Mouse (Mus musculus) urinary bladder, adult 2 months (tissue): Measurements from ENCODE around the gene Pheta2. TPM values are rescaled to one million over a fixed set of nuclear protein-coding genes. Genes with fewer than 3 reads are reported as not detected.
A peak's percentile ranks its signal among the peaks of the same experiment; 100 is the strongest.

Experiments used
- DNase-seq: peaks from one replicate; pipeline ENCODE4 v3.0.0; 2022; ENCODE audit warnings: low spot score
- polyA plus RNA-seq: library from polyadenylated mRNA; depleted of rRNA; stranded (reverse); fragments of >200 nt; gene quantifications from 2 replicates; pipeline ENCODE4 v1.2.3, GENCODE M21; 2012; rRNA removed

Pheta2 gene
- 3.9 and 4.8 TPM in 2 replicates for polyA plus RNA-seq

DNA sequence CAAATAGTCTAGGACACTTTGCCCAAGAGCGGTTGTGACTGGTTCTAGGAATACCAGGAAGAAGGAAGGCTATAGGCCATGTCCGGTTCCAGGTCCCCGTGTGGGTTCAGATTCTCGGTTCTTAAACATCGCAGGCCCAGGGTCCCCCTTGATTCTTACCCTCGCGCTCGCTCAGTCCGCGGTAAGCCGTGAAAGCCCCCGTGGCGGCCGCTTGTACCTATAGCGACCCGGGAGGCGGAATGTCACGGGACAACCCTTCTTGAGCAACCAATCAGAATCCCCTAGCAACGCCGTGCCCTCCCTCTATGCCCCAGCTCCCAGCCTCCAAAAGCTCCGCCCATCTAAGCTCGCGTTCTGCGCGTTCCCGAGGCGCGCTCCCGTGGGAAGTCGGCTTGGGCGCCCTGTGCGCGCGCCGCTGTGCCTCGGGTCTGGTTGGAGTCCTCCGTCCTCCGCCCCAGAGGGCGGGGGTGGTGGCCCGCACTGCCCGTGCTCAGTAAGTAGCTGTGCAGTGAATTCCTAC is at the start of gene Pheta2, which contains the start of the genes Naga and Smdt1:
Gene Pheta2 (plus strand): TSS at position 350 of the 520 bp plus-strand sequence.
Gene Naga (minus strand): TSS at position 333 of the 520 bp plus-strand sequence.
Gene Smdt1 (plus strand): TSS at position 367 of the 520 bp plus-strand sequence.
- DNase-seq: peak; percentile 88

DNA sequence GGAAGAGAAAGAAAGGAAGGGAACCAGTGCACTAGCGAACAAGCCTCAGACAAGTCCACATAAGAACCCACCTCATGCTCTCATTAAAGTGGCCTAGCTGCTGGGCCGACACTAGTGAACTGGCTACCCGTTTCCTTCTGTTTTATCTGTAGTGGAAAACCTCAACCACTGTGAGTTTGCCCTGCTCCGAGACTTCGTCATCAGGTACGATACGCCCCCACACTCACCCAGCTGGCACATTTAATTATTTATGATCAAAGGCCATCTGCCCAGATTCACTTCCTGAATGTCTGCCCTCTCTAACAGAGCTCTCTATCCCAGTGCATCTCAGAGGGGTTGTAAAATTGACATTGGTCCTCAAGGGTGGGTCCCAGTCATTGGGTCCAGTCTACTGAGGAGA is 48.5 kb upstream of the Pheta2 start:
- no peak for DNase-seq

DNA sequence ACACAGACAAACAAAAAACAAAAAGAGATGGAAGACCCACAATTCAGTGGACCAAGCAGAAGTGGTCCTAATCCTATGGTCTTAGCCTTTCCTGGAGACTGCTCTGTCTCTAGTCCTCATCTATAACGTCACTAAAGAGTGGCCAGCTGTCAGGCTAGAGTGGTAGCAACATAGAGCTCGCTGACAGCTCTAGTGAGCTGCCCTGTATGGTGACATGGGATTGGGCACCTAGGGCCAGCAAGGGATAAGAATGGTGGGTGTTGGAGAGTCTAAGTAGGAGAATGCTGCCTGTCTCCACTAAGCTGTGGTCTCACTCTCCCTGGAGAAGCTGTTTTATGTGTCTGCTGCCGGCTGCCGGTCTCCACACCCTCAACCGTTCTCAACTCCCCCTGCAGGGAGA is 45.9 kb upstream of the Pheta2 start:
- DNase-seq: no peak

DNA sequence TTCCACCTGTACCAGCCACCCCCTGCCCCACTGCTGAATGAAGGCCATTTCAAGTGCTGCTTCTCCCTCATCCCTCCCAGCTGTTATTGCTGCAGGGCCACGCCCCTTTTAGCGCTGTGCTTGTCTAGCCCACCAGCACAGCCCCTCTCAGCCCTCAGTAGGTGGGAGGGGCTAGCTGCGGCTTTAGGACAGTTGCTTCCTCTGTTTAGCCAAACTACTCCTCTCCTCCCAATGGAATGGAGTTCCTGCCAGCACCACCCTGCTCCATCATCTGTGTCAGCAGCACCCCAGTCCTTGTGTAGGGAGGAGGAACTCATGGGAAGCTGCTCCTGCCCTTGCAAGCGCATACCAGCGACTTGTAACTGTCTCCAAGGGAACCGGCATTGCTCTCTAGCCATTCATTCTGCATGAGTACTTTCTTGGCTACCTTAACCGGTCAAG is 45.5 kb upstream of the Pheta2 start:
- DNase-seq: no peak

DNA sequence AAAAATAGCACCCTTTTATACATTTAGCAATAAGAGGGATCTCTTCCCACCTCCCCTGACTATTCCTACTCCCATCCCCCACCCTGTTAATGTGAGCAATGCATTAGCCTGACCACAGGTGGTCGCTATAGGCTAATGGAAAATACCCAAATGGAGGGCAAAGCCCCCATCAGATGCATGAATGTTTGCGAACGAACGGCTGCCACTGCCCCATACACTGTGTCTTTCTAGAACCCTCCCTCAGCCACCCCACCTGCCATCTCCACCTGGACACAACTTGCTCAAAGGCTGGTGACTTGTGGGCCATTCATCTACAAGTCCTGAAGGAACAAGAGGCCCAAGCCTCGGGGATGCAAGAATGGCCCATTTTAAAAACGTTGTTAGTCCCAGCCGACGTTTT is 44.7 kb upstream of the Pheta2 start:
- DNase-seq: no peak

DNA sequence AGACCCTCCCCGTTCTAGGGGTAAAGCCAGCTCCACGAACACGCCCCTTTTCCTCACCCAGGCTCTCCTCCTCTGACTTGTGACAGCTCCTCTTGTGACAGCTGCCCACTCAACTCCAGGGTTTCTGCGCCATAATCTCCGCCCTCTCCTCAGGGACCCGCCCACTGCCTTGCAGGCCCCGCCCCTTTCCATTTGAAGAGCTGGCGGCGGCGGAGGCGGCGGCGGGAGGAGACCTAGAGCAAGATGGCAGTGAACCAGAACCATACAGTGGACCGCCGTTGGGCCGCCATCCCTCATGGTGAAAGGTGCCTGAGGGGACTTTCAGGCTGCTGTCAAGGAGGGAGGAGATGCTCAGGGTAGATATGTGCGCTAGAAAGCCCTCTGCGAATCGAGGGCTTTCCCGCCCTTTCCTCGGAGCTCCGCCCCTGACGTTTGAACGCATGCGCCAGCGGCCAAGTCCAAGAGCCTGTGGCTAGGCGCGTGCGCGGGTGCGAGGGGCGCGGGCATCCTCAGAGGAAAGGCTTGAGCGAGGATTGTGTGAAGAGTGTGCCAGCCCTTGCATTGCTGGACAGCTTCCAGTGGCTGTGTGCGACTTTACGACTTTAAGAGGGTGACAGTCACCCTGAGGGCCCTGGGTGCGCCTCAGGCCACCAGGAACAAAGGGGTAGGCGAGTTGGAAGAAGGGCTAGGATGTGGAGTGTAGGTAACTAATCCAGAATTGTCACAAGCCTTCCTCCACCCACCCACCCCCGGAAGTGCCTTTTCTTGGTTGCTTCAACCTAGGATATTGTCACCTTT is 39.8 kb upstream of the Pheta2 start, which contains the start of gene Wbp2nl:
Gene Wbp2nl (plus strand): TSS at position 191 of the 798 bp plus-strand sequence.
- DNase-seq: no peak

DNA sequence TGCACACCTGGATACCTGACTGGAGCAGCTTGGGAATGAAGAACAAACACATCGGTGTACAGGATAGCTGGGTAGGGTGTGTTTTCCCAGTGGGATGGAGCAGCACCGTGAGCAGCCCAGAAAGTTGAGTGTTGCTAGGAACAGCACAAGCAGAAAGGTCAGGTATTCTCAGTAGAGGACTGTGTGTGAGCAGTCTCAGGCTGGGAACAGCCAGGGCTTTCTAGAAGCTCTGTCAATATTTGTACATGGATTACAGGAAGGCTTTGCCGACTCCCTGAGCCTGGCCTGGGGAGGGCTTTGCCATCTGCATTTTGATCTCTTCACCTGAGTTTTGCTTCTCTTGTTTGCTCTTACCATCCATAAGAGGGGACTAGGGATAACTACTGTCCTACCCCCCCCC is 31.6 kb upstream of the Pheta2 start:
- DNase-seq: no peak

DNA sequence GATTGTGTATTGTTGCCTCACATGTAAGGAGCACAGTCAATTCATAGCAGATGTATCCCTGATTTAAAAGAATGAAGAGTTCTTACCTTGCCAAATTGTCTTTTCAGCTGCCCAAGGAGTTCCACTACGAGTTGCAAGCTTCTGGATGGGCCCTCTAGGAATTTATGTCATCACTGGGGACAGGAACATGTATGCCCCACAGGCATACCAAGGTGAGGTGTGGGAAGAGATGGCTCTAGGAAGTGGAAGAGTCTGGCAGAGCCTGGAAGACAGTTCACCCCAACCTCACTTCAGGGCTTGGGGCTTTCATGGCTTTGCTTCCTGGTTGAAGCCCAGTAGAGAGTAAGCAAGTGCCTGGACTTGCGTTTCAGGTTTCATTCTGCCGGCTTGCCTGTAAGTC is 30.3 kb upstream of the Pheta2 start:
- no peak for DNase-seq

DNA sequence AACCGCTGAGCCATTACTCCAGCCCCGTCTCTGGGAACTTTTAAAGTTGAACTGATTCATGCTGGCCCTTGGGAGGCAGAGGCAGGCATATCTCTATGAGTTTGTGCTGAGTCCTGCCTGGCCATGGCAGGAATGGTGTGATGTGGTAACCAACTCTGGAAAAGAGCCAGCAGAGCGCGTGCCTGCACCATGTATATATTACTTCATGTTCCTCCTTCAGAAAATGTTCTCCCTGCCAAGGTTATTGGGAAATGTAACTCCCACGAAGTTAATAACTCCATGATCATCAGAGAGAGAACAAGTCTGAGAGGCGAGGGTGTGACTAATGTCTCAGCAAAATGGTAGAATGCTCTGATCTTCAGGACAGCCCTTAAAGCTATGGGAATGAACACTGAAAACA is 20.9 kb upstream of the Pheta2 start:
- no peak for DNase-seq

DNA sequence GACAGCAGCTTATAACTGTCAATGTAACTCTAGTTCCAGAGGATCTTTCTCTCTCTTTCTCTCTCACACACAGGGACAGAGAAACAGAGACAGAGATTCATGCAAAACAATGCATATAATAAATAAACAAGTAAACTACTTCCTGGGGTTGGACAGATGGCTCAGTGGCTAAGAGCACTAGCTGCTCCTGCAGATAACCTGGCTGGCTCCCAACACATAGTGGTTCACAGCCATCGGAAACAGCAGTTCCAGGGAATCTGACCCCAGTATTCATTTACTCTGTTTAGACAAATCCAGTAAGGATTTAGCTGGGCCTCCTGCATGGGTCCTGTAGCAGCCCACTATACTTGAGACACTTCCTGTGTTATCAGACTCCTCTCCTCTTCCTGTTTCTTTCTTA is 19.1 kb upstream of the Pheta2 start:
- DNase-seq: no peak

DNA sequence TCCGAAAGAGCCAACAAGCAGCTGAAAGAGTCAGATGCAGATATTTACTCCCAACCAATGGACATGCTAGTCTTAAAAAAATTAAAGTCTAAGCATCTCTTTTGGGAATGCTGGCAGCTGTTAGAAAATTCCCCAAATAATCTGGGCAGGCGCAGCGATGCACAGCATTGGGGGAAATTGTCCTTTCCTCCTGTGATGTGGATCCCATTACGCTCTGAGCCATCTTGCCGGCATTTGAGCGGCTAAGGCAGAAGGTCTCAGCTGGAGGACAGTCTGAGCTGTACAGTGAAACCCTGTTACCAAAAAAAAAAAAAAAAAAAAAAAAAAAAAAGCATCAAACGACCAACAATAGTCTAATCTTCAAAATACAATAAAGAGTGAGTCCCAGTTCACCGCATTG is 16.5 kb upstream of the Pheta2 start:
- DNase-seq: no peak

DNA sequence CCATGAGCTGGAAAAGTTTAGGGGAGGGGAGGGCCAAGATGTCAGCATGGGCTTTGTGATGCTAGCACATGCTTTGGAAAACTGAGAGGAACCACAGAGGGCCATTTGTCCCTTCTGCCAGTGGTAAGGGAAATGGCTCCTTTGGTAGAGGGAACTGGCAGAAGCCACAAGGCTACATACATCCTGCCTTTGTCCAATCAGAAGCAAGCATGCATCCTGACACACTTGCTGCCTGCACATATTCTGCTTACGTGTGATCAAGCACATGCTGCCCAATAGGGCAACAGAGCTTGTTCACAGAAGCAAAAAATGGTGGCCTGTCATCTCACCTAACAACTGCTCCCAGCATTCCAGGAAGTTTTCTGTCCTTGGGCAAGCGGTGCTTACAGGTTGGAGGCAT is 13.4 kb upstream of the Pheta2 start:
- no peak for DNase-seq

DNA sequence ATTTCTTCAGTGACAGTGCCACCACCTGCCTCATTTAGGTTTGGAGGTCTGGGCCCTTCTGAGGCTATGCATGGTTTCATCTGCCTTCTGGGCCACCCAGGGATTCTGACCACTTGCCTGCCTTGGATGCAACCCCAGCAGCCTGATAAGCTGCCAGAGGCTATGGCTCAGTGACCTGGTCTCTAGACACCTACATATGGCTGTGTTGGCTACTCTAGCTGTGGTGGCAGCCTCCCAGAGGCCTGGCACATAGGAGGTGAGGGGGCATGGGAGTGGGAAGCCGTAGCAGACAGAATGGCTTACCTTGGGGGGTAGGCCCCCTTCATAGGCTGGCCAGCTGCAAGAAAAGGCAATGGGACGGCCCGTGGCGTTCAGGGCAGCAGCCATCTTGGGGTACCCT is 3.5 kb upstream of the Pheta2 start:
- no peak for DNase-seq

DNA sequence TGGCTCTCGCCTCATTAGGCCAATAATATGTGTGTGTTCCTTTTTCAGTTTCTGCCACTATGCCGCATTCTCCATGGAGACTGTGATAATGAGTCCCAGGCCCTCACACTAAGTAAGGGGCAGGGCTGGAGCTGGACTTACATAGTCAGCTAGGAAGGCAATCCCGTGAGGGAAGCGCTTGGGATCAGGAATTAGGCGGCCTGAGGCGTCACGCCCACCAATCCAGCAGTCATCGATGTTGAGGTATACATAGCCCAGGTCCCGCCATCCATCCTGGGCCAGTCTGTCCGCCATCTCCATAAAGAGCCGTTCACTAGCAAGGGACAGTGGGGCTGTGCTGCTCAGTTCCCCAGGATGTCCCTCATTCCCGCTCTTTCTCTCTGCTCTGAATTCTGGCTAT is 2.1 kb upstream of the Pheta2 start:
- no peak for DNase-seq

DNA sequence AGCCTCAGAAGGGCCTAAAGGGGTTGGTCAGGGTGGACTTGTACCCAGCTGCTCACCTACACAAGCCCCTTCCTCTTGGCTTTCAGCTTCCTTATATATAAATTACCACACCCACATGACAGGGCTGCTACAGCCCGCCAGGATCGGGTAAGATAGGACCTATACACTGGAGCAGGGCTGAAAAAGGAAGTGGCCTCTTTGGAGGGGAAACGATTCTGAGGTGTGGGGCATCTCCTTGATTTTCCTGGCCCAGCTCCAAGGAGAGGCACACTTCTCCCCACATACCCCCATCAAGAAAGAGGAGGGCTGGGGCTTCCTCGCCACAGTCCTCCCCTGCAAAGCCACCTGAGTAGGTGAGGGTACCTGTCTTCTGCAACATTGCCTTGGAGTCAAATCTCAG is 867 bp upstream of the Pheta2 start:
- DNase-seq: no peak

DNA sequence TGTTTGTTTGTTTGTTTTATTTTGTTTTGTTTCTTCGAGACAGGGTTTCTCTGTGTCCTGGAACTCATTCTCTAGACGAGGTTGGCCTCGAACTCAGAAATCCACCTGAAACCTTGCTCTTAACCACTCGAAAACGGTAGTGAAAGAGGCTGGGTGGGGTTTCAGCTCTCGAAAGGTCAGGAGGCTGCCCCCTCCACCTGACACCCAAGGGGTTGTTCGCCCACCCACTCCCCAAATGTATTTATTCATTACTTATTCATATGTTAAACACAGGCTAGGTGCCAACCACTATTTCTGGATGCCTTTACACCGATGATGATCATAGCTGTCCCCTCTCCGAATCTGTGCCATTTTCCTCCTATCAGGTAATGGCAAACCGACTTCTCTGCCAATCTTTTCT is 408 bp downstream of the Pheta2 start:
- DNase-seq: no peak

DNA sequence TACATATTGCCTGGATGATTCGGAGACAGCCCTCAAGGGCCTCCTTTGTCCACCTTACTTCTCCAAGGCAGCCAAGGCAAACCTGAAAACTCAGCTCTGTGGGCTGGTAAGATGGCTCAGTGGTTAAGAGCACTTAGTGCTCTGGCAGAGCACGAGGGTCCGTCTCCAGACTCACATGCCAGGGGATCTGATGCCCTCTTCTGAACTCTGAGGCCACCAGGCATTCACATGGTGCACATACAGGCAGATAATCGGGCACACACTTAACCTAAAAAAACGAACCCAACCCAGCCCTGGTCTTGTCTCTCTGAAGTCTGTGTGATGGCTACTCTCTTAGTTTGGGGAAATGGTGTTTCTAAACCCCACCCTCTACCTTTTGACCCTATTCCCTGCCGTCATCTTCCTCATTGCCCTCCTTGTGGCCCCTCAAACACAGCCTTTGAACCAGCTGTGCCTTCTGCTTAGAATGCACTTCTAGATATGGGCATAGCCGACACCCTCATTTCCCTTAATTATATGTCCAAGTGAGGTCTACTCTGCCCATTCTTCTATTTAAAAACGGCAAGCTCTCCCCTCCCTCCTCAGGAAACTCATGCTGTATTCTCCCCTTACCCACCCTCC is 1.0 kb downstream of the Pheta2 start:
- DNase-seq: no peak

DNA sequence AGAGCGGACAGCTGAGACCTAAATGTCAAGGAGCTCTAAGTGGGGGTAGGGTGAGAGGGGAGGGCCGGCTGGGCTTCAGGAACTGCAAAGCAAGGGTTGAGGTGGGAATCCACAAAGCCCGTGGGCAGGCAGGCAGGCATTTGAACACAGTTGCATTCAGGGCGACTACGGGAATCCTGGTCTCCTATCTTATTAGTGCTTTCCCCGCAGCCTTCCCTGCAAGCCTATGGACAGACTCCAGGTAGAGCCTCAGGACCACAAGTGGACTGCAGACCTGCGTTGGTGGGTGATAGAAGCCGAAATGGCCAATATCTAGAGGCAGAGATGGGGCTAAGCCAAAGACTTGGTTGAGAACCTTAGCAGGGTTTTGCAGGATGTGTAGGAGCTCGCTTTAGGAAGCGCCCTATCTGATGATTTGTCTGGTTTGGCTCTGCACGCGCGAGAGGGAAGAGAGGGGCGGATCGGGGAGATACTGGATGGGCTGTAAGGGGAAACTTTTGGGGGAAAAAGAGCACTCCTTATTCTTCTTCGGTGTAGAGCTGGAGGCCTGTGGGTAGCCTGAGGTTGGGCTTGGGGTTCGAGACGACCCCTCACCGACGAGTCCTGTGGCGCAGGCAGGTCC is 1.8 kb downstream of the Pheta2 start:
- DNase-seq: no peak

DNA sequence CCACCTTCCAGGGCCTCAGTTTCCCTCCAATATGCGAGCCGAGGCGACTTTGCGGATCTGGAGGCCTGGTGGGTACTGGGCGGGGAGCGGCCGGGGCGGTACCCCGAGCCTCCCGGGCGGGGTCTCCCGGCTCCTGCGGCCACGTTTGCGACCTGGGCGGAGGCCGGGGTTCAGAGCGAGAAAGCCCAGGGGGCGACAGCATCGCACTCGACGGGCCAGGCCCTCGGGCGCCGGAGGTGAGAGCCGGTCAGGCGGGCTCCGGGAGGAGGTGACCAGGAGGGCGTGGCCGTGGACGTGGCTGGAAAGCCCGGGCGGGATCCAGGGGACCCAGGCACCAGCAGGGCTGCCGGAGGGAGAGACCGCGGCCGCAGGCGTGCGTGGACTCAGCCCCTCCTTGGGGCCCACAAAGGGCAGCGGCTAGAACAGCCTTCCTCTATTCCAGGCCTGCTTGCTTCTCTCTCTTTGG is 2.3 kb downstream of the Pheta2 start:
- peak; percentile 61 for DNase-seq

DNA sequence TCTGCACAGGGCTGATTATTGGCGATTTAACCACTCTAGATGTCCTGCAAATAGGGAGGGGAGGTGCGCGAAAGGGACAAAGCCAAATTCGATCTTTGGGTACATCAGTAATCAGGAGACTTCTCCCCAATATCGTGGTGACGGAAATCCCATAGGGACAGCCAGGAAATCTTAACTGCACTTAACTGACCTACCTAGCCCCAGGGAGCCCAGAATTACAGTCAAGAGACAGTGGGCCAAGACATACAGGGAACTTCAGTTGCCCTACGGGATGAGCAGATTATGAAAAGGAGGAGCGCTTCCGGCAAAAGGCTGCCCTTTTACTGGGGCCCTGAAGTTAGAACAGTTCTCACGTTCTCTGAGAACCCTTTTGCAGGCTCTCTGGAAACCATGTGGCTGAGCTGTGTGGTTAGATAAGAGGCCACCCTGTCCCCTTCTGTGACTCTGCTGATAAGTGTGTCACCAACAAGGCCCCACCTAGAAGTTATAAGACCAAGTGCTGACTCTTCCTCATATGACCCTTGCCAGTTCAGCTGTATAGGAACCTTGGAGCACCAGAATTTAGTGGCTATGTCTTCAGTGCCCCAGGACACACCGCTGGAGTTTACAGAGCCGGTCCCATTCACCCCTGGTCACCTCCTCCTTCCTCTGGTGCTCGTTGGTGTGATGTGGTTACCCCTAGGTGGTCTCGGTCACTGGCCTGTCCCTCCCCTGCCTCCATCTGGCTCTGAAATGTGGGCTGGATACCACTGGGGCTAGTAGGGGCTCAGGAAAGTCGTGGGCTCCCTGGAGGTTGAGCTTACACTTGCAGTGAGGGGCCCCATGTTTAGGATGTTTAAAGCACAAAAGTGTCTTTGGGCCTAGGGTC is 3.2 kb downstream of the Pheta2 start:
- no peak for DNase-seq

DNA sequence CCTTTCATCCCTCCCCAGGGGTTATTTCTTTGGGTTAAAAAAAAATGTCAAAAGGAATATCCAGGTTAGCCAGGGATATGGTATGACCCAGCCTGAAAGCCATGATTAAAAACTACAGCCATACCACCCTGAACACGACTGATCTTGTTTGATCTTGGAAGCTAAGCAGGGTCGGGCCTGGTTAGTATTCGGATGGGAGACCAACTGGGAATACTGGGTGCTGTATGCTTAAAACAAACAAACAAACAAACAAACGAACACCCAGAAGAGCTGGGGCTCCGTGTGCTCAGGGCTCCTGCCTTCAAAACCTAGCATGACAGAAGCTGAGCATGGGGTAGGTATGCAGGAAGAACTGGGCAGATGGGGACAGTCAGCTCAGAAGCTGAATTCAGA is 3.8 kb downstream of the Pheta2 start:
- DNase-seq: no peak
